Mouse (Mus musculus) heart, embryonic 14.5 days (tissue): ENCODE data around the gene Rpusd3. TPM values are rescaled to one million over a fixed set of nuclear protein-coding genes. Genes with fewer than 3 reads are reported as not detected.

Source experiments
- ATAC-seq: fragments of 200-750 bp; cut with Nextera tagmentation; 2 replicates; pipeline ENCODE4 v1.8.0; 2017; ENCODE audit warnings: low read depth, moderate TSS enrichment; ENCODE audit not compliant: insufficient number of reproducible peaks, insufficient read depth, low FRiP score
- H3K27ac ChIP-seq, 2 experiments: fragments of 200-500 bp in 1 of 2; fragments of 300-500 bp in 1 of 2; sonication (generic) in 1 of 2; replicated peaks in 1 of 2; 2 replicates each; pipeline ENCODE4 v1.5.1; 2012 to 2014; ENCODE audit warnings: low read depth in 2 of 2, low read length in 2 of 2, control low read depth in 1 of 2, mild to moderate bottlenecking in 1 of 2, mixed read lengths in 1 of 2; ENCODE audit not compliant: control insufficient read depth in 1 of 2, insufficient read depth in 1 of 2
- H3K27me3 ChIP-seq: fragments of 300-500 bp; sonication (generic); 2 replicates; pipeline ENCODE4 v1.6.1; 2014; ENCODE audit warnings: mild to moderate bottlenecking, low read length, control low read depth; ENCODE audit not compliant: control insufficient read depth, insufficient read depth
- H3K36me3 ChIP-seq: fragments of 300-500 bp; sonication (generic); 2 replicates; pipeline ENCODE4 v1.6.1; 2014; ENCODE audit warnings: mild to moderate bottlenecking, control low read depth, low read length, mixed read lengths; ENCODE audit not compliant: control insufficient read depth, insufficient read depth
- H3K4me1 ChIP-seq, 2 experiments: fragments of 200-500 bp in 1 of 2; fragments of 300-500 bp in 1 of 2; sonication (generic) in 1 of 2; 2 replicates each; pipeline ENCODE4 v1.6.1; 2012 to 2014; ENCODE audit warnings: low read length in 2 of 2, control low read depth in 1 of 2, mixed read lengths in 1 of 2; ENCODE audit not compliant: control insufficient read depth in 2 of 2, insufficient read depth in 2 of 2
- H3K4me2 ChIP-seq: fragments of 300-500 bp; sonication (generic); 2 replicates; pipeline ENCODE4 v1.6.1; 2014; ENCODE audit warnings: mild to moderate bottlenecking, low read length
- H3K4me3 ChIP-seq, 2 experiments: fragments of 200-500 bp in 1 of 2; fragments of 300-500 bp in 1 of 2; sonication (generic) in 1 of 2; 2 replicates each; pipeline ENCODE4 v1.5.1; 2012 to 2014; ENCODE audit warnings: low read length in 2 of 2, mild to moderate bottlenecking in 2 of 2, control low read depth in 1 of 2, low read depth in 1 of 2, moderate library complexity in 1 of 2; ENCODE audit not compliant: control insufficient read depth in 1 of 2, insufficient read depth in 1 of 2
- H3K9ac ChIP-seq: fragments of 300-500 bp; sonication (generic); 2 replicates; pipeline ENCODE4 v1.6.1; 2014; ENCODE audit warnings: mild to moderate bottlenecking, low read length
- H3K9me3 ChIP-seq: fragments of 300-500 bp; sonication (generic); 2 replicates; pipeline ENCODE4 v1.6.1; 2016; ENCODE audit warnings: low read length, control low read depth; ENCODE audit not compliant: control insufficient read depth
- whole genome bisulfite sequencing: fragments of 180-500 bp; shearing (Covaris S2); extraction: QIAGEN DNeasy Blood & Tissue Kit; methylation state at CpG from one replicate; pipeline ENCODE4 v1.1.7; 2014; 5-methylcytosine and 5-hydroxymethylcytosine counted together
- polyA plus RNA-seq: library from polyadenylated mRNA; unstranded; fragments of >200 nt; fragmentation: Nextera tagmentation; extraction: Ambion mirVana; gene quantifications from 2 replicates; pipeline ENCODE4 v1.2.1, GENCODE M21; 2014

Rpusd3 gene
- polyA plus RNA-seq, 1 experiment from 2014 or later = 11.1 TPM

- no peak for ATAC-seq
Observed at GRCm38 (mm10) chr6:113451839-113452238, 32.7 kb upstream of the Rpusd3 start.

GRCm38 (mm10) chr6:113447639-113448038 lies 28.5 kb upstream of the Rpusd3 start:
- Histone ChIP-seq H3K27me3 (no peaks in the 10 kb centered on the region), H3K27ac (no peak overlapping the region), H3K36me3 (peaks cover 30% of the 10 kb centered on the region), H3K4me2 (no peak overlapping the region), H3K9me3 (no peaks in the 10 kb centered on the region), H3K4me1 (peaks cover 8 to 12% of the 10 kb centered on the region in 2 experiments), H3K9ac (no peak overlapping the region), H3K4me3 (no peak overlapping the region)
- ATAC-seq = no peak
- 95% methylated on average over 4 of the region's 4 CpGs for WGBS

More at GRCm38 (mm10) chr6:113451839-113452238, 32.7 kb upstream of the Rpusd3 start:
- Histone ChIP-seq H3K9me3 (no peaks in the 10 kb centered on the region), H3K27ac (no peak overlapping the region), H3K36me3 (peaks cover 19% of the 10 kb centered on the region), H3K4me1 (peaks cover 3 to 5% of the 10 kb centered on the region in 2 experiments), H3K9ac (no peak overlapping the region), H3K4me3 (no peak overlapping the region), H3K4me2 (no peak overlapping the region), H3K27me3 (no peaks in the 10 kb centered on the region)
- 42% methylated on average over 2 of the region's 2 CpGs for WGBS

- no peaks in the 10 kb centered on the region for H3K27me3 ChIP-seq
- H3K4me3 ChIP-seq = no peak overlapping the region
- 89% methylated on average over 6 of the region's 8 CpGs for WGBS
- H3K9ac ChIP-seq = no peak overlapping the region
- H3K27ac ChIP-seq = no peak overlapping the region
- H3K4me1 ChIP-seq = peaks cover 7 to 11% of the 10 kb centered on the region in 2 experiments; a peak in 3 of 4 replicates
- no peak overlapping the region for H3K4me2 ChIP-seq
- H3K9me3 ChIP-seq = no peaks in the 10 kb centered on the region
- H3K36me3 ChIP-seq = peaks cover 30% of the 10 kb centered on the region
- ATAC-seq = no peak
Observed at GRCm38 (mm10) chr6:113444207-113444965, 25.2 kb upstream of the Rpusd3 start.

GRCm38 (mm10) chr6:113443091-113443490 lies 24.0 kb upstream of the Rpusd3 start:
- ATAC-seq = no peak
- 44% methylated on average over 12 of the region's 12 CpGs for WGBS
- Histone ChIP-seq H3K27me3 (no peaks in the 10 kb centered on the region), H3K36me3 (peaks cover 24% of the 10 kb centered on the region), H3K9me3 (no peaks in the 10 kb centered on the region), H3K4me3 (peak overlapping the region; percentile 86 to 96), H3K27ac (no peak overlapping the region), H3K9ac (peak overlapping the region; percentile 92), H3K4me1 (peaks cover 7 to 11% of the 10 kb centered on the region in 2 experiments; a peak in 3 of 4 replicates), H3K4me2 (peak overlapping the region; percentile 85)

- H3K4me3 ChIP-seq = peak within 1 kb of the TSS; percentile 86 to 96
- peak within 1 kb of the TSS; percentile 92 for H3K9ac ChIP-seq
- WGBS = under 1% methylated on average over 45 of the region's 45 CpGs
- no peaks in the 10 kb centered on the region for H3K9me3 ChIP-seq
- H3K27ac ChIP-seq = peak within 1 kb of the TSS; percentile 46 to 60; a peak in 3 of 4 replicates
- peak; percentile 85 for ATAC-seq
- H3K36me3 ChIP-seq = peaks cover 19% of the 10 kb centered on the region
- peaks cover 7 to 11% of the 10 kb centered on the region in 2 experiments; a peak in 3 of 4 replicates for H3K4me1 ChIP-seq
- H3K27me3 ChIP-seq = no peaks in the 10 kb centered on the region
- peak within 1 kb of the TSS; percentile 85 for H3K4me2 ChIP-seq
Observed at GRCm38 (mm10) chr6:113442442-113443090, 23.4 kb upstream of the Rpusd3 start, which contains the start of gene Jagn1. Gene Jagn1 (plus strand): TSS chr6:113442569.

- H3K27me3 ChIP-seq = no peaks in the 10 kb centered on the region
- 42% methylated on average over 9 of the region's 9 CpGs for WGBS
- ATAC-seq = no peak
- peak overlapping the region; percentile 85 for H3K4me2 ChIP-seq
- H3K4me3 ChIP-seq = peak overlapping the region; percentile 86 to 96
- H3K9me3 ChIP-seq = no peaks in the 10 kb centered on the region
- H3K4me1 ChIP-seq = peaks cover 7 to 11% of the 10 kb centered on the region in 2 experiments; a peak in 3 of 4 replicates
- H3K27ac ChIP-seq = peak overlapping the region in 1 of 2 experiments; percentile 60; a peak in 2 of 4 replicates
- H3K9ac ChIP-seq = peak overlapping the region; percentile 92
- H3K36me3 ChIP-seq = peaks cover 14% of the 10 kb centered on the region
Observed at GRCm38 (mm10) chr6:113442087-113442441, 22.9 kb upstream of the Rpusd3 start.

- ATAC-seq = no peak
- Histone ChIP-seq H3K4me2 (no peak overlapping the region), H3K4me1 (peaks cover 7 to 11% of the 10 kb centered on the region in 2 experiments; a peak in 3 of 4 replicates), H3K27ac (no peak overlapping the region), H3K36me3 (peaks cover 6% of the 10 kb centered on the region; the same call in 1 of the 2 replicates), H3K9ac (no peak overlapping the region), H3K4me3 (no peak overlapping the region), H3K27me3 (no peaks in the 10 kb centered on the region), H3K9me3 (no peaks in the 10 kb centered on the region)
- WGBS = 53% methylated on average over 7 of the region's 7 CpGs
Observed at GRCm38 (mm10) chr6:113441147-113441680, 22.1 kb upstream of the Rpusd3 start.
